Mouse (Mus musculus) MEL-GATA-1-ER (cell line): ENCODE results near the gene Tes.

Experiments used
- DNase-seq: peaks from one replicate; pipeline ENCODE4 v3.0.0-alpha.2; 2012; ENCODE audit warnings: low read depth; ENCODE audit errors: extremely low read depth

Gene Tes

DNA sequence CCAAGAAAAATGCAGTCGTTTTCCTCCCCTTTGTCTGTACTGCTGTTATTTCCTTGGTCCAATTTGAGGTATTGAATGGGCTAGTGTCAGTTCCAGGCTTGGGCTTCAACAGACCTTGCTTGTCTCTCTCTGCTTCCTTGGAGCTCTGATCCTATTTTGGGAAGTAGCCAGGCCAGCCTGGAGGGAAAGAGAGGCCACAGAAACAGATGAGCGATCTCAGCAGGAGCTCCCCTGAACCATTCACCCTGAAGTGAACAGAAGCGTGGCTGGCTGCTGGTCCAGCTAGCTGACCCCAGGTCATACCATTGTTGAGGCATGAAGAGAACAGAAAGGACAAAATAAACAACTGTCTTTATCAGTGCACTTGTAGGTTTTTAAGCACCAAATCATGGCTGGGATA lies 12.8 kb downstream of the Tes start:
- no peak for DNase-seq

DNA sequence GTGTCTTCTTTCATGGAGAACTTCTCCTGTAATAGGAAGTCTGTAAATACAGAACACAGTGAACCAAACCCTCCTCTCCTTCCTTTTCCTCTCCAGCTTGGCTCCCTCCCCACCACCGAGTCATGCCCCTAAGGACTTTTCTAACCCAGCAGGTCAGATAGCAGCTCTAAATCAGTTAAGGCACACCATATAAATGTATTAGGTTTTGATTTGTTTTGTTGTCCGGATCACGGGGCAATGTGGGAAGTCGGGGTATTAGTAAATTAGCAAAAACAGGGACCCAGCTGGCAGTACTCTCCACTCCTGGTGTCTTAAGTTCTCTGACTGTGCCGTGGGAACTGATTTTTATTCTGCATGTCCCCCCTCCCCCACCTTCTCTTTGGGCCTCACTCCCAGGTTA lies 14.4 kb downstream of the Tes start:
- DNase-seq, result no peak

DNA sequence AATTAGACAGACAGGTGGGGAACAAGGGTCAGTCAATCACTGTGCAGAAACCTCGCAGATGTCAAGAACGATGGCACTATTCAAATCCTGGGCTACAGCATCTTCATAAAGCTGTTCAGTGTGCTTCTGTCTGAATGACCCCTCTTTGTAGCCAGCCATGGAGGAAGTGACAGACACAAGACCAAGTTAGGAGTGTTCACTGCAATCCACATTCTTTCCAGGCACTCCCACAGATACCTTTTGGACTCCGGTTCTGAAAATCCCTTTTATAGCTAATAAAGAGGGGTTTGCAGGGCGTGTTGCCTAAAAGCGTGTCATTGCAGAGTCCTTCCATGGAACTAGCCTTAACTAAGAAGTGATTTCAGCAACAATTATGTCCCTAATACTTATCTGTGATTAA lies 14.9 kb downstream of the Tes start:
- DNase-seq, result no peak

DNA sequence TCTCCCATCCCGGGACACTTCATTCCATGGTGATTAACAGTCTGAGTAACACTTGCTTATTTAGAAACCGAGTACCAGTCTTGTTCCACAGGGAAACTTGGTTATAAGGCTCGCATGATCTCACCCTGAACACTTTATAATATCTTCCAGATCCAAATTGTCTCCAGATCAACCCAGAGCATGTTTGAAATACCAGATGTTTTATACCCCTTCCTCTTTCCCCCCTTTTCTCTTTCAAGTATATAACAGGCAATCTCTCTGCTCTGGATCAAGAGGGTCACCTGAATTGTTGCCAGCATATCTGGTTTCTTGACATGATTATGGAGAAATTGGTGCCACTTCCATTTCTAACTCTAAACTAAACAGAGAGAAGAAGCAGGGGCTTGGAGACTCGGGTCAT lies 17.3 kb downstream of the Tes start:
- no peak for DNase-seq

DNA sequence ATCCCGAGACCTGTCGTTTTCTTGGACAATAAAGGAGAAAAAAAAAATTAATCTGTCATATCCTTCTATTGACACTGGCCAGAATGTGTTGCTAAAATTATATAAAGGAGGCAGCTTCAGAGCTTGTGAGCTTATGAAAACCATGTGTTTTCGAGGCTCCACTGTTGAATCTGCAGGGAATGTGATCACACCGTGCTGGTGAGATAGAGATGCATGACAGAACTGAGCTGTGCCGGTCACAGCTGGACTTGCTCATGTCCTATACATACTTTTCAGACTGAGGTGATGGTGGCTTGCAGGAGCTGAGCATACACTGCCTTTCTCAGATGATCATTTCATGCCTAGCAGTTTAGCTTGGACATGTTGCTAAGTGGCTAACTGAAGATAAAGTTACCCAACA lies 17.9 kb downstream of the Tes start:
- DNase-seq, result no peak

DNA sequence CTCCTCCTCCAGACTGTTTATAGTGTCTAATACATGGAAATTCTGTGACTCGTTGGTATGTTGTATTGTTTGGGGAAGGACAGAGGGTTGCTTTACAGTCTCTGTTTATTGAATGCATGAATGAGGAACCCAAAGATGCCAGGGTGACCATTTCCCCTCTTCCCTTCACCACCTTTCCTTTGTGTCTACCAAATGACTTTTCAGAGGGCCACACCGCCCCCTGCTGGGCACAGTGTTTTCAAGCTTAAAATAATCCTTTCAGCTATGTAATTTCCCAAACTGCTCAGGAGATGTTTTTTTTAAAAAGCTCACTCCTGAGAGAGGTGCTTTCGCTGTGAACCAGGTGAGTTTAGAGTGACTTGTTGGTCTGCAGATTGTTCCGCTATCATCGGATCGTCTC lies 22.5 kb downstream of the Tes start:
- no peak for DNase-seq

DNA sequence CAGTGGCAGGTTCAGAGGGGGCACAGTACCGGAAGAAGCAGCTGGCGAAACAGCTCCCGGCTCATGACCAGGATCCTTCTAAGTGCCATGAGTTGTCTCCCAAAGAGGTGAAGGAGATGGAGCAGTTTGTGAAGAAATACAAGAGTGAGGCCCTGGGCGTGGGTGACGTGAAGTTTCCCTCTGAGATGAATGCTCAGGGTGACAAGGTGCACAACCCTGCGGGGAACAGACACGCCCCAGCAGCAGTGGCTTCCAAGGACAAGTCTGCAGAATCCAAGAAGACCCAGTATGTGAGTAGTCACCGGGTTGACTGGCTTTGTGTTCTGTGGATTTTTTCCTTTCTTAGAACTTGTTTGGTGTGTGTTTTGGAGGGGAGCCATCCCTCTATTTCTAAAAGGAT lies 32.4 kb downstream of the Tes start:
- DNase-seq, result no peak

DNA sequence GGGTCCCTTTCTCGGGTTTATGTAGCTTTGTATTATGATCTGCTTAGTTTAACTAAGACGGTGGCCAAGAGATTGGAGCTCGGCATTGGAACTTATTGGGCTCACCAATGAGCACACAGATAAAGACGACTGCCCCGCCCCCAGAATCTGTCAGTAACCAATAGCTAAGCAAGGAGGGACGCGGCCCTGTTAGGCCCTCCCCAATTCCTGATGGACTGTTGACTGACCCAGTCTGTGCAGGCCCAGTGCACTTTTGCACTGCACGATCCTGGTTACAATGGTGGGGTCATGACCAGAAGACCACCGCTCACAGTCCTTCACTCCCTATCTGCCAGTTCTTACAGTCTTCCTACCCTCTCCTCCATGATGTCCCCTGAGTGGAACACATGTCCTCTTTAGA lies 33.6 kb downstream of the Tes start:
- no peak for DNase-seq

DNA sequence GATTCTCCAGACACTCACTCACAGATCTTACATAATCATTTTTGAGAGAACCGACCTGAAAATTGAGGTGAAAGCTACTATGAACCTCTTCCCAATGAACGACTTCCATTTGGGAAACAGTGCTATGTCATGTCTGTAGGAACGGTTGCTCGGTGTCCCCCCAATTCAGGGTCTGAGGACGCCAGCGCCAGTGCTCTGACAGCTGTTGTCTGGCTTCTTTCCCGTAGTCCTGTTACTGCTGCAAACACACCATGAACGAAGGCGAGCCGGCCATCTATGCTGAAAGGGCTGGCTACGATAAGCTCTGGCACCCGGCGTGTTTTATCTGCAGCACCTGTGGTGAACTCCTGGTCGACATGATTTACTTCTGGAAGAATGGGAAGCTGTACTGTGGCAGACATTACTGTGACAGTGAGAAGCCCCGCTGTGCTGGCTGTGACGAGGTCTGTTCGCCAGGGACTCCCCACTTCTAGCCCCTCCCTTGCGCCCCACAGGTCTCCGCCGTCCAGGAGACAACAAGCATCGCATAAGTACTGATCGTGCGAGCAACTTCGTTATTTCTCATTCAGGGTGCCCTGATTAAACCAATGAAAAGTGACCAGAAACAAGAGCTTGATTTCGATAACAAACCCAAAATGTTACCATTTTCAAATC lies 34.7 kb downstream of the Tes start:
- DNase-seq, result no peak

DNA sequence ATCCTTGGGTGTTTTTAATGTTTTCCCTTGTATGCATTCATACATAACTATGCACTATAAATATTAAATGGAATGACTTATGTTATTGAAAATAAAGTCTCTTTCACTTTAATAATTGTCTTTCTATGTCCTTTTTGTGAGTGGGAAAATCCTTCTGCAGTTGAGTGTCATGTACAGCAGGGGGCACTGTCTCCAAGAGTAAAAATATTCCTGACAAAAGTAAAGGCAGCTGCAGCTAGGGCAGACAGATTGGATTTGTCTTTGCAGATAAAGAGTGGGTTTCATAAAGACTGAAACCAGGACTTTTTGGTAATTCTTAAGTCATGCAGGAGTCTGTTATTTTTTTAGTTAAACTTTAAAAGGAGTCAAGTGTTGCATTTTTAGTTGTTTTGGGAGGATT lies 40.8 kb downstream of the Tes start:
- no peak for DNase-seq

DNA sequence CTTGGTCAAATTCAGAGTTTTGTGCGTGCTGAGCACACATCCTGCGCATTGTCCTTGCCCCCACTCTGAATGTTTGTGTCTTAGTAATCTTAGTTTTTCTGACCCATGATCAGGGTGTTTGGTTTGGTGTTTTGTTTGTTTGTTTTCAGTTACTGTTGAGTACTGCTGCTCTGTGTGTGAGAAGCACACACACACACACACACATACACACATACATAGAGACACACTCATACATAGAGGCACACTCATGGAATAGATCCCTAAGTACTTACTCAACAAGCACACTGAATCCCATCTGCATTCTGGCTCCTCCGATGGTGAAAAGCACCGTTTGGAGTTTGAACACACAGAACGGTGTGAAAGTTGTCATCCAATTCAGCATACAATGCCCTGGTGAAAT lies 41.5 kb downstream of the Tes start:
- DNase-seq, result no peak

DNA sequence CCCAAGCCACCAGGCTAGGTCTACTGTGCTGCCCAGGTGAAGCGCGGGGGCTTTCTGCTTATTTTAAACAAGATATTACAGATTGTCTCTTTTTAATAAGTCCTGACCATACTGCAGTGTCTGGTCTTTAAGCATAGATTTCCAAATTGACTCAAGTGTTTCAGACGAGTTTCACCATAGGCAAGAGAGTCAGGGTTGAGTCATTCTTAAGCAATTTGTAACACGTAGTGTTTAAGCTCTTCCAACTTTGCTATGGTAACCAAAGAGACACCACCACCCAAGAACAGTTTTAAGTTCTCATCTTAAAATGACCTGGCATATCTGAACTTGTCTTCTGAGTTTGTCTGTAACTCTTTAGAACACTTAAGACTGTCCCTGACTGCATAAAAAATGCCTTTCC lies 44.3 kb downstream of the Tes start:
- no peak for DNase-seq

DNA sequence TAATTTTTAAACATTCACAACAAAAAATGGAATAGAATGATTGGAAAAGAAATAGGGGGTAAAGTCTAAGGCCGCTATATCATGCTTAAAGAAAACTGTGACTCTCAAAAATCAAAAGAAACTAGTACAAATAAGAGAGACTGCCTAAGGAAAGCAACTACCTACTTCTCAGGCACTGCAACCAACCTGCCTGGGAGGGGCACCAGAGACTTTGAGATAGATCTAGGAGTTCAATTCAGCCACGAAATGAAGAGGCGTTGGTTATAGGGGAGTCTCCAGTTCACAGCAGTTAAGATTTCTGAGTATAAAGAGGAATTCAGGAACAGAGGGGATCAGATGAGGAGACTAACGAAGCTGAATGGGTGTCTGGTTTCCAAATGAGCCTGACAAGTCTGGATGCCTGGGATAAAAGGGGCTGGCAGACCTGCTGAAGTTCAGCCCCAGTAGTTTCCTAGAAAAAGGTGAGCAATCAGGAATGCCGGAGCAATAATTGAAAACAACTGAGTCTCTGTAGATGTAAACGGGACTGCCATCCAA lies 45.7 kb downstream of the Tes start:
- DNase-seq, result no peak

DNA sequence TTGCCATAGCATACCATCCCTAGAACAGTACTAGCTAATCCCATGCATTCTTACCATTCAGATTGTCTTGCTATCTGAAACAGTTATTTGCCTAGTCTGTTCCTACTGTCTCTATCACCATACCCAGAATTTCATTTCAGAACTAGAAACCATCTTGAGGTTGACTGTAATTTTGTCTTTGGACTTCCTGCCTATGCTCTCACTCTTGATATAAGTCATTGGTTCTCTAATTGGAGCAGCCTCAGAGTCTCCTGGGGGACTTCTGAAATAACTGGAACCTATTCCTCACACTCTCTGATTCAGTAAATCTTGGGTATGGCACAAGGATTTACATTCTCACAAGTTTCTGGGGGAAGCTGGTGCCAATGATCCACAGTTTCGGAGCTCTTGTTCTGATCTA lies 47.1 kb downstream of the Tes start:
- DNase-seq, result no peak

DNA sequence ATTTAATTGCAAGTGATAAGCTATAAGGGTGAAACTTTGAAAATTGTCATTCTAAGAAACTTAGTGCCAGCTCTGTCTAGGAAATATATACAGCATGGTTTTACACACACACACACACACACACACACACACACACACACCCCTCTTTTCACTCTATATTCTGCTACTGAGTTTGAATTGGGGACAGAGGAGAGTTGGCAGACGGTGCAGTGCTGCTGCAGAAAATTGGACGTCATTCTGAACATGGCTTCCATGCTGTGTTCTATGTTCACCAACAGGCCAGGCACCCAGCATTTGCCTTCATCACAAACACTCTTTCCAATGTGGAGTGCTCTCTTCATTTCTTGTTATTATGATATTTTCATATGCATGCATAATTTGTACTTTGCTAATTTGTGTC lies 48.0 kb downstream of the Tes start:
- DNase-seq, result no peak

DNA sequence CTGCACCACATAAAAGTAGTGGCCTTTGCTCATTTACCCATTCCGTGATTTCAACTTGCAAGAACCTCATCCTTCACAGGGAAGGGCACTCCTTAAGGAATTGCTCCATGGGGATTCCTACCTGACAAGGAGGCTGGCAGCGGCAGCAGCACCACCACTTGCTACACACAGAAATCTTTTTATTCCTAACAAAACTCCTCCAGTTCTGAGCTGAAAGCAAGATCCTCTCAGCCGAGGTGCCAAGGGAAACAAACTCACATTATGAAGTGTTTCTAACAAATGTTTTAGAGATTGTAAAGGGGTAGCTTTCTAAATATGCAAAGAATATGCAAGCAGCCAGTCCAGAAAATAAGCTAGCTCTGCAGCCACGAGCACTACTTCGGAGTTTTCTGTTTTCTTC lies 49.6 kb downstream of the Tes start:
- no peak for DNase-seq

DNA sequence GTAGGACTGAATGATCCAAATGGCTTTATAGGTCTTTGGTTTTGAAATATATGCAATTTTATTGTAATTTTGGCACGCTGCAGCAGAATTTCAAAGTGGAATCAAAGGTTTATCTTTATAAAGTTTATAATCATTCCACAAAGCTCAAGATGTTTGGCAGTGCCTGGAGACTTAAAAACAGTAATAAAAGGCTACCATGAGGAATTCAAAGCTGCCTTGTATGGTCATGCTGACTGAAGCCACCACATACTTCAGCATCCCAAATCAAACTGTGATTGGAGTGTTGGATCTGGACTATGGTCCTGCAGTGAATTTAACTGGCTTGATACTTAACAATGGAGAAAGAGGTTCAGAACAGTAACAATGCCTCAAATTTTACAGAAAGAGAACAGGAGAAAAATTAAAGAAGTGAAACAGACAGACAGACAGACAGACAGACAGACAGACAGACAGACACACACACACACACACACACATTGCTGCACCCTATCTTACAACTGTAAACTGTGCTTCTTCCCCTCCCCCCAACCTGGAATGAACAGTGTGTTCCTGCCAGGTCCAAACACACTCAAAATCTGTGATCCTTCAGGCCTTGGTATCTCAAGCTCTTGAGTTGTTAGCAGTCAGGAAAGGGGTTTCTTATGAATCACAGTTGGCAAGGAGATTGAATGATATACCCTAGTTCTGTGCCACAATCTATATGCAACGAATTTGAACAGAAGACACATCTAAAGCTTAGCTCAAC lies 50.3 kb downstream of the Tes start:
- DNase-seq, result no peak

DNA sequence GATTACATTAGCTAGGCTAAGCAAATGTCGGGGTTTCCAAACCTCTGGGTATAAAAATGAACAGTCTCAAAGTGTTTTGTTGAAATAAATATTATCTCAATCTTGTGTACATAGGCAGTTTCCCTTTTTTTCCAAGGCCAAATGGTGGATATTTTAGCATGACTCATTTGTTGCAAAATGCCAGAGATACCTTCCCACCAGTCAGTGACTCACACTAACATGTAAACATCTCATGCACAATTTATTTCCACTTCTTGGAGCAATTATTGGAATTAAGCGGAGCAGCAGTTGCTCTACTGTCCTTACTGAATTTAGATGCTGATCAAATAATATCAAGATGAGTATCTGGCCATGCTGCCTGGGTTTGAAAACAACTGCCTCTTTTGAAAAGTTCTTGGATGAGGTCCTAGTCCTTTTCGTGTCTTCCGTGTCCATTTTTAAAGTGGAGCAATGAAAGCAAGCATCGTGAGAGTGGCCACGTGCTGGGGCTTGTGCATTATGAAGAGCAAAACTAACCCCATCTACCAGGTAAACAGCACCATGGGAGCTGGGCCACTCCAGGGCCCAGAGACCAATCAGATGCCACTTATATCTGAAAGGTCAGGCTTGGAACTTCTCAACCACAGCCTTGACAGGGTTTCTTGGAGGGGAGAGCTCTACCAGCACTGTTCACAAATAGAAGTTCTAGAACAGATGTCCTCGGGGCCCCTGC lies 54.7 kb downstream of the Tes start:
- DNase-seq, result no peak

DNA sequence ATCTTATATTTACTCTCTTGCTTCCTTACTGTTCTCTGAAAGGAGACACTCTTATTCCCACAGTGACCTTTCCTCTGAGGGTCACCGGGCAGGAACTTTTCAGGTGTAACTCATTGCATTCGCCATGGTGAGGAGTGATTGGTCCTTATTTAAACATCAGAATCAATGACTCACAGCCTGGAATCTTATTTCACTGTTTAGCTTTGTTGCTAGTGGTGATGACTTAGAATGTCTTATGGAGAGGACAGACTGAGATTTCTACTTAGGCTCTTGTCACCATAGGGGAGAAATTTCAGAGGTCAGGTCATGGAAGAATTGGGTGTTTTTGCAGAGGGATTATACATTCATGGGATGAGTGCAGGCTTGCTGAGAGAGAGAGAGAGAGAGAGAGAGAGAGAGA lies 75.1 kb downstream of the Tes start:
- DNase-seq, result no peak

DNA sequence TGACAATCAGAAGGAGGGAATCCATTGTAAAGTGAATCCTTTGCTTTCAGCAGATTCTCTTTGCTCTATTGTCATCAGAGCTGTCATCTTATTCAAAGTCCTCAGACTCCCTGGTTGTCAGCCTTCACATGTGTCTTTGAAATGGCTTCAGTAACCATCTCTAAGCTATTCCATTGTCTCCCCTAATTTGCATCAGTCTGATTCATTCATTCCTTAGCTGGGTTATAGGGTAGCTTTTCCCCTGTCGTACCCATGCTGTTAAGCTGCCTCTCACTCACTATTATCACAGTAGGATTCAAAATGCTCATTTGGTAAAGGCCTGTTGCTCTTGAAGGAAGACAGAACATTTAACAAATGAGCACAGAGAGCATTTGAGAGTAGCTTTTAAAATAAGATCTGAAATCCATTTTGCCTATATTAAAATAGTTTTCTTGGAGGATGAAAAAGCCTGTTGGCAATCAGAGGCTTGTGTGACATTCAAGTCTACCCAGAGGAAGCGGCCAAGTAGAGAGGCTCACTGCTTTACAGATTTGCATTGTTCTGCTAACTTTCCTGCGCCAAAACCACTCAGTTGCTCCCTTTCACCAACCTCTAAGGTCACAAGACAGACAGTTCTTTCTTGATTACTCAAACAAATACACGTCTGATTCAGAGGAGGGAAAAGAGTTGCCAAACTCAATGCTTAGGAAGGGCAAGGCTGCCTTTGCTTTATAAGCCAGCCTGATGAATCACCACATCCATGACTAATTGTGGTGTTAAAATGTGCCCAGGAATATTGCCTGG lies 77.8 kb downstream of the Tes start:
- no peak for DNase-seq

DNA sequence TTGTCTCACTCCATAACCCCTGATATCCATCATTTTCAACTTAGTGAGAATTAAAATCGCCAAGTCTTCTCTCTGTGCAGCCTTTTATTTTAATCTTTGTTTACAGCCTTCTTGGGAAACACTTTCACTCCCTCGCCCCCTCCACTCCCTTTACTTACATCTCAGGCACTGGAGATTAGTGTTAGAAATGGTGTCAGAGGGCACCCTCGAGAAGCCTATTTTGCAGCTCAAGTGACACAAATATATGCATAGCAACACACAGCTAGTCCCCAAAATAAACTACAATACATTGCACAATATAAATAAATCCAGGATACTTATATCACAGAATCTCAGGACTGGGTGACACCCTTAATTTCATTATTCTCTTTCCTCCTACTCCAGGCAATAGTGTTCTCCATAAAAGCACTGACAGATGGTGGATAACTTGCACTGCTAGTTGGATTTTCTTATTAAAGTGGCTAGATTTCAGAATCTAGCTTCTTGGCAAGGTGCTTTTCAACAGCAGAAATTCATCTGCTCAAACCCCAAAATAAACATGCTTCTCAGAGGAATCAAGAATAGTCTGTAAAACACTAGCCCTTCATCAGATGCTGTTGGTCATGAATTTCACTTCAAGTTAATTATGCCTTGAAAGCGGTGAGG lies 86.2 kb downstream of the Tes start:
- DNase-seq, result no peak
